Mouse (Mus musculus): Measurements from ENCODE around the gene E130114P18Rik. TPM values are rescaled to one million over a fixed set of nuclear protein-coding genes. Genes with fewer than 3 reads are reported as not detected.

Gene E130114P18Rik
- 39.8 and 45.7 TPM in 2 replicates for polyA plus RNA-seq (2015; fragmentation: Nextera tagmentation; extraction: Ambion mirVana)

- Histone ChIP-seq H3K27me3 (no peaks in the 10 kb centered on the region), H3K4me2 (replicated peaks) (peak within 1 kb of the TSS; percentile 55), H3K36me3 (no peaks in the 10 kb centered on the region), H3K4me1 (peaks cover 45% of the 10 kb centered on the region), H3K27ac (replicated peaks) (peak within 1 kb of the TSS; percentile 97), H3K4me3 (peak within 1 kb of the TSS; percentile 83), H3K9me3 (no peaks in the 10 kb centered on the region), H3K9ac (replicated peaks) (peak within 1 kb of the TSS; percentile 92)
- peak; percentile 68 for ATAC-seq (replicated peaks)
- 1% methylated on average over 35 of the region's 37 CpGs for WGBS
Measured at GRCm38 (mm10) chr4:97777706-97778176, at the start of gene E130114P18Rik. Gene E130114P18Rik, minus strand, starts transcription at chr4:97778078.

DNA sequence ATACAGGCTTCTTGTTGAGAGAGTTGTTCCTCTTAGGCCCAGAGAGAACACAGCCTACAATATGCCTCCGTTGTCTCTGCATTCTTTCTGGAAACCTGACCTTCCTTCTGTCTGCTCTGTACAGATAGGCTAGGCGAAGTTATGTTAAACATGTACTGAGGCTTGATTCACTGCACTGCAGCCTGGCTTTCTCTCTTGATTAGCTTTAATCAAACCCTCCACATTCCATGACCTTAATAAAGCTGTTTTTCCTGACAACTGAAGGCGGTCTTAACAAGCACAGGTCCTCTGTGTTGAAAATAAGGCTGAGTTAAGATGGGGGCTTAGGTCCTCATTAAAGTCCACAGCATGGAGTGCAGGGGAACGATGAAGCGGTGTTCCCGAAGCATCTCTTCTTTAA lies 49.2 kb upstream of the E130114P18Rik start:
- no peak overlapping the region for H3K4me2 ChIP-seq (replicated peaks)
- H3K9me3 ChIP-seq: no peaks in the 10 kb centered on the region
- 22% methylated on average over 6 of the region's 6 CpGs for WGBS
- H3K27me3 ChIP-seq: no peaks in the 10 kb centered on the region
- no peak overlapping the region for H3K9ac ChIP-seq (replicated peaks)
- H3K36me3 ChIP-seq: no peaks in the 10 kb centered on the region
- H3K27ac ChIP-seq (replicated peaks): peak overlapping the region; percentile 28
- ATAC-seq (replicated peaks): no peak
- no peak overlapping the region for H3K4me3 ChIP-seq
- H3K4me1 ChIP-seq: peaks cover 73% of the 10 kb centered on the region

DNA sequence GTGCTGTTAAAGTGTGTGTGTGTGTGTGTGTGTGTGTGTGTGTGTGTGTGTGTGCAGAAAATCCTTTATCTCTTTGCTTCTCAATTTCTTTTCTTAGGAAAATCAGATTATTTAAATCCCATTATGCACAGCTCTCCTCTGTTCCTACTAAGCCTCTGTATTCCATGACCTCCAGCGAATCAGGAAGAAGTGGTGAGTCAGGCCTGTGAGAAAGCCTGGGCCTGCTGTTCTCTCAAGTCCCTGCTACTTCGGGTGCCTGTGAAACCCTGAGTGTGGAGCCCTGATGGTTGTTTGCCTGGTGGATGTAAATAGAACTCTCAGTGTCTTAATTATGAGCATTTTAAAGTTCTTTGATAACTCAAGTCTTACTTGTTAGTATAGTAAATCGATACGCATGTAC lies 48.0 kb upstream of the E130114P18Rik start:
- Histone ChIP-seq H3K4me1 (peaks cover 63% of the 10 kb centered on the region), H3K36me3 (no peaks in the 10 kb centered on the region), H3K27ac (replicated peaks) (no peak overlapping the region)

GRCm38 (mm10) chr4:97825432-97825831 lies 47.6 kb upstream of the E130114P18Rik start:
- Histone ChIP-seq H3K27me3 (no peaks in the 10 kb centered on the region), H3K4me3 (no peak overlapping the region), H3K9me3 (no peaks in the 10 kb centered on the region), H3K4me1 (peaks cover 60% of the 10 kb centered on the region), H3K36me3 (no peaks in the 10 kb centered on the region), H3K4me2 (replicated peaks) (no peak overlapping the region), H3K27ac (replicated peaks) (no peak overlapping the region), H3K9ac (replicated peaks) (no peak overlapping the region)
- 45% methylated on average over 4 of the region's 4 CpGs for WGBS
- no peak for ATAC-seq (replicated peaks)

More for the DNA sequence above, 48.0 kb upstream of the E130114P18Rik start:
- Histone ChIP-seq H3K27me3 (no peaks in the 10 kb centered on the region), H3K4me2 (replicated peaks) (no peak overlapping the region), H3K9me3 (no peaks in the 10 kb centered on the region), H3K9ac (replicated peaks) (no peak overlapping the region), H3K4me3 (no peak overlapping the region)
- 45% methylated on average over 4 of the region's 4 CpGs for WGBS
- no peak for ATAC-seq (replicated peaks)

- H3K36me3 ChIP-seq: no peaks in the 10 kb centered on the region
- no peaks in the 10 kb centered on the region for H3K9me3 ChIP-seq
- H3K27ac ChIP-seq (replicated peaks): 0 out of 2 replicates have a peak overlapping the region, but pooled peaks have one; percentile 27
- H3K4me1 ChIP-seq: peaks cover 55% of the 10 kb centered on the region
- 19% methylated on average over 4 of the region's 4 CpGs for WGBS
- no peaks in the 10 kb centered on the region for H3K27me3 ChIP-seq
- no peak overlapping the region for H3K4me2 ChIP-seq (replicated peaks)
- H3K4me3 ChIP-seq: no peak overlapping the region
- no peak overlapping the region for H3K9ac ChIP-seq (replicated peaks)
- ATAC-seq (replicated peaks): no peak
Measured at GRCm38 (mm10) chr4:97824451-97824850, 46.6 kb upstream of the E130114P18Rik start.

DNA sequence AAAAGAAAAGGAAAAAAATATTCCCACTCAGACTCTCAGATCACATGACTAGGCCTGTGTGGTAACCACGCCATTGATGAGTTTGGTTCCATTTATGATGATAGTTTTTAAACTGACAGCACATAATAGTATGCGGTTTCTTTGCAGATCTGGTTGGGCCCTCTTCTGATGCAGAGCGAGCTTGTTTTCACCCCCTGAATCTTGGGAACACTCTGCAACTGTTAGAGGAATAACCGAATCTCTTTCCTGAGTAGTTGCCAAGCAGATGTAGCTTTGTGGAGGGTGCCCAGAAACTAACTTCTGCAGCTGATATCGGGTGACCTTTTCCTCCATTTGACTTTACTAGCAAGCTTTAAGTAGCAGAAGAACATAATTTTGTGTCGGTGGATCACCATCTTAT lies 45.6 kb upstream of the E130114P18Rik start:
- no peaks in the 10 kb centered on the region for H3K27me3 ChIP-seq
- no peak overlapping the region for H3K27ac ChIP-seq (replicated peaks)
- 80% methylated on average over 6 of the region's 6 CpGs for WGBS
- no peaks in the 10 kb centered on the region for H3K9me3 ChIP-seq
- no peak for ATAC-seq (replicated peaks)
- H3K4me1 ChIP-seq: peaks cover 61% of the 10 kb centered on the region
- no peak overlapping the region for H3K4me3 ChIP-seq
- H3K36me3 ChIP-seq: no peaks in the 10 kb centered on the region
- no peak overlapping the region for H3K4me2 ChIP-seq (replicated peaks)
- no peak overlapping the region for H3K9ac ChIP-seq (replicated peaks)

DNA sequence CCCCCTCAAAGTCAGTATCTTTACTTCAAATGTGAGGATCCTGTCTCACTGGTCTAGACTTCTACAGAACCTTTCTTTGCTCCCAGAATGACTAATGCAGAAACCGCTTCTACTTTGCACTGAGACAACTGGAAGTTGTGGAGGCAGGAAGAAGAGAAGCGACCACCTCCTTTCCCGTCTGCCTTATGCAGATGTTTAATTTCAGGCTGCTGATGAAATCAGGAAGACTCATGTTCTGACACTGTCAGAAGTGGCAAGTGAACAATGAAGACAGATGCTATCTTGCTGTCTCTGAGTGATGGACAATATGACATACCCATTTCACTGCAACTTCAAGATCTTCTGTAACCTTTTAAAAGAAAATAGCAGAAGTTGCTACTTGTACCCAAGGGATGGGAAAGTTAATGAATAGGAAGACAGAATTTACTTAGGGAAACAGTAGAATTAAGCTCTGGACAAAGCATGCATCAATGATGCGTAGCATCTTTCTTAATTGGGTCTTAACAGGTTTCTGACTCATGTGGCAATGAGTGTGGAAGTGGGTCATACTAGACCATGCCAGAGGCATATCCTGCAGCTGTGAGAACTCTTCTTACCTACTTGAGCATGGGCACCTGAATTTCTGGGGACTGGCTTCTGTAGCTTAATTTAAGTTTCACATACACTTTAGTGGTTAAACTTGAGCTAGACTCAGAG lies 43.8 kb upstream of the E130114P18Rik start:
- WGBS: 90% methylated on average over 4 of the region's 4 CpGs

DNA sequence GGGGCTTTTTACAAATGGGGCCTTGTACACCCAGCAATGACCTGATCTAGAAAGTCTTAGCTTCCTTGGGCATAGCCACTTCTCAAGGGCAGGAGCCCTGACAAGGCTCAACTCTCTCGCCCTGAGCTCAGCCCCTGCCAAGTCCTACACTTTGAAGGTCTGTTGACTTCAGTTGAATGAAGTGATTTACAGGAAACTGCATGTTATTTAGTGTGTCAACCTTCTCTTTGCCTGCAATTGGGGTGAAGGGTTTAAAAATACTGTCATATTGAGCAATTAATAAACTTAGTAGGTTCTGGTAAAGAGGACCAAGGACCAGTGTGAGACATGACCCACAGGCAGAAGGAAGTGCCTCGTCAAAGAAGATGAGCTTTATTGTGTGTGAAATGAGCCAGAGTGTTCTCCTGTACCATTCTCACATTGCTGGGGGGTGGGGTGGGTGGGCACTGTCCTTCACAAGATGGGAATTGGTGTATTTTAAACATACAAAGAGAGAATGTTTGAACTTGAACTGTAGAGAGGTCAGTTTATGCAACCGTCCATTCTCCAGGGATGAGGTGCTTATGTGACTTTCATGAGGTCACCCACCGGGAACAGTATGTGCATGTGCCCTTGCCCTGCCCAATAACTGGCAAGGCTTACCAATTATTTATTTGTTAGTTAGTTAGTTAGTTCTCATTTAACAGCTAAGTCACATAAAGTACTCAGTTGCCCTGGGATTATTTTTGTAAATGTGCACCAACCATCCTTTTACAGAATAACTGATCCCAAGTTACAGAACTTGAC lies 42.8 kb upstream of the E130114P18Rik start:
- Histone ChIP-seq H3K36me3 (no peaks in the 10 kb centered on the region), H3K27me3 (no peaks in the 10 kb centered on the region), H3K4me1 (peaks cover 61% of the 10 kb centered on the region), H3K4me2 (replicated peaks) (no peak overlapping the region), H3K27ac (replicated peaks) (no peak overlapping the region), H3K9me3 (no peaks in the 10 kb centered on the region), H3K4me3 (no peak overlapping the region), H3K9ac (replicated peaks) (no peak overlapping the region)
- no peak for ATAC-seq (replicated peaks)
- 72% methylated on average over 4 of the region's 4 CpGs for WGBS

More for the DNA sequence above, 43.8 kb upstream of the E130114P18Rik start:
- no peak overlapping the region for H3K4me3 ChIP-seq
- ATAC-seq (replicated peaks): no peak
- H3K27me3 ChIP-seq: no peaks in the 10 kb centered on the region
- no peaks in the 10 kb centered on the region for H3K36me3 ChIP-seq
- no peak overlapping the region for H3K9ac ChIP-seq (replicated peaks)
- no peak overlapping the region for H3K27ac ChIP-seq (replicated peaks)
- H3K9me3 ChIP-seq: no peaks in the 10 kb centered on the region
- H3K4me2 ChIP-seq (replicated peaks): no peak overlapping the region
- peaks cover 62% of the 10 kb centered on the region for H3K4me1 ChIP-seq

DNA sequence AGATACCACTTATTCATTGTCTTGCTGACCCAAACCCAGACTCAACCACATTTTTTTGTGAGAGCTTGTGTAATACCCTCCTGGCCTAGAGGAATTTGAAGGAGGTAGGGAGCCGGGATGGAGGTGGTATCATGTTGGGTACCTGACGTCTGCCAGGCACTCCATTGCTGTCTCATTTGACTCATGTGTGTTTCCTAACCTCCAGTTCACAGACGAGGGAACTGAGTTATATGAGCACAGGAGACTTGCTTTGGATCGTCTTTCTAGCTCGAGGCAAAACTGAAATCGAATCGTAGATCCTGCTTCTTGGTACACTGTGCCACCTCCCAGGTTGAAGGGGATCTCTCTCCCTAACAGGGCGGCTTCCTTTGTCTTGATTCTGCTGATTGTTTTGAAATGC lies 41.2 kb upstream of the E130114P18Rik start:
- Histone ChIP-seq H3K4me2 (replicated peaks) (no peak overlapping the region), H3K27ac (replicated peaks) (0 out of 2 replicates have a peak overlapping the region, but pooled peaks have one; percentile 11), H3K4me3 (no peak overlapping the region), H3K4me1 (peaks cover 48% of the 10 kb centered on the region), H3K9me3 (no peaks in the 10 kb centered on the region), H3K27me3 (no peaks in the 10 kb centered on the region), H3K9ac (replicated peaks) (no peak overlapping the region), H3K36me3 (no peaks in the 10 kb centered on the region)
- 86% methylated on average over 8 of the region's 8 CpGs for WGBS
- no peak for ATAC-seq (replicated peaks)

DNA sequence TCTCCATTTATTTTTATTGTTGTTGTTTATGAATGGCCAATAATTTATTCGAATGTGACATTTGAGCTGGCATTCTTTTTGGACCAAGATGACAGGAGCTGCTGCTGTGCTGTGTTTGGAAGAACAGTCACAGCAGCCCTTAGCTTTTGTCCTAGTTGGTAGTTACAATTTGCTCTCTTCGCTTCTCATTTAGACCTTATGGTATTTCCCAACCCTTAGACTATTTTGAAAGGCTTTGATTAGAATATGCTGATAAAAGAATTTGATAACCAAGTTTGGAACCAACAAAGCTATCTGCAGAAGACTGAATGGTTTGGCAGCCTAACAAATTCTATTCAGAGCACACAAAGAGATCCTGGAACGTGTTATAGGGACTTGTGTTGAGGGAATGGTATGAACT lies 40.6 kb upstream of the E130114P18Rik start:
- no peaks in the 10 kb centered on the region for H3K36me3 ChIP-seq
- H3K27me3 ChIP-seq: no peaks in the 10 kb centered on the region
- H3K27ac ChIP-seq (replicated peaks): 0 out of 2 replicates have a peak overlapping the region, but pooled peaks have one; percentile 29
- H3K4me2 ChIP-seq (replicated peaks): no peak overlapping the region
- no peak overlapping the region for H3K4me3 ChIP-seq
- peaks cover 46% of the 10 kb centered on the region for H3K4me1 ChIP-seq
- no peak for ATAC-seq (replicated peaks)
- no peak overlapping the region for H3K9ac ChIP-seq (replicated peaks)
- no peaks in the 10 kb centered on the region for H3K9me3 ChIP-seq
- 55% methylated on average over 3 of the region's 3 CpGs for WGBS

GRCm38 (mm10) chr4:97817741-97818140 lies 39.9 kb upstream of the E130114P18Rik start:
- Histone ChIP-seq H3K36me3 (no peaks in the 10 kb centered on the region), H3K4me2 (replicated peaks) (no peak overlapping the region), H3K27ac (replicated peaks) (peak overlapping the region; percentile 29; the same call in 1 of the 2 replicates), H3K4me1 (peaks cover 39% of the 10 kb centered on the region), H3K9me3 (no peaks in the 10 kb centered on the region), H3K27me3 (no peaks in the 10 kb centered on the region), H3K4me3 (no peak overlapping the region), H3K9ac (replicated peaks) (no peak overlapping the region)
- no peak for ATAC-seq (replicated peaks)
- WGBS: 67% methylated on average over 1 of the region's 1 CpGs

- Histone ChIP-seq H3K27ac (replicated peaks) (0 out of 2 replicates have a peak overlapping the region, but pooled peaks have one; percentile 29), H3K4me1 (peaks cover 39% of the 10 kb centered on the region), H3K36me3 (no peaks in the 10 kb centered on the region), H3K27me3 (no peaks in the 10 kb centered on the region), H3K9ac (replicated peaks) (no peak overlapping the region), H3K4me3 (no peak overlapping the region), H3K9me3 (no peaks in the 10 kb centered on the region), H3K4me2 (replicated peaks) (no peak overlapping the region)
- no peak for ATAC-seq (replicated peaks)
- 65% methylated on average over 3 of the region's 3 CpGs for WGBS
Measured at GRCm38 (mm10) chr4:97816753-97817152, 38.9 kb upstream of the E130114P18Rik start.

Data from forebrain, embryonic 15.5 days (tissue).